Mouse (Mus musculus): ENCODE data around the gene Cdkn2aipnl.

DNA sequence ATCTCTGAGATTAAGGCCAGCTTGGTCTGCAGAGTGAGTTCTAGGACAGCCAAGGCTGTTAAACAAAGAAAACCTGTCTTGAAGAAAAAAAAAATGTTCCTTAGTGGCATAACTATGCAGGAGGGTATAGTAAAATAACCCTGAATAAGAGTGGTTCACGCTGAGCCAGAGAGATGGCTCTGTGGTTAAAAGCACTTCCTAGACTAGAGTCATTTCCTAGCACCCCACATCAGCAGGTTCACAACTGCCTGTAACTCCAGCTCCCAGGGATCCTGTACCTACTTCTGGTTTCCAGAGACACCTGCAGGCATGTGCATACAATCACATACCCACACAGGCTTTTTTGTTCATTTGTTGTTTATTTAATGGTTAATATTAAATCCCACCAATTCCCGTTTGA lies 38.1 kb downstream of the Cdkn2aipnl start:
- no peak for TF ChIP-seq FLI1 (IDR thresholded peaks at IDR 0.05; ENCODE audit: low read length)
- no peak for TF ChIP-seq GATA1 (IDR thresholded peaks at IDR 0.05; ENCODE audit: borderline replicate concordance, low read length)

All from megakaryocyte, embryonic 14.5 days (primary cell).